Mouse (Mus musculus) kidney, adult 9 months (tissue): ENCODE results near the gene Cgrrf1.

Experiments
- DNase-seq: peaks from one replicate; pipeline ENCODE4 v3.0.0; 2022

The Cgrrf1 gene

DNA sequence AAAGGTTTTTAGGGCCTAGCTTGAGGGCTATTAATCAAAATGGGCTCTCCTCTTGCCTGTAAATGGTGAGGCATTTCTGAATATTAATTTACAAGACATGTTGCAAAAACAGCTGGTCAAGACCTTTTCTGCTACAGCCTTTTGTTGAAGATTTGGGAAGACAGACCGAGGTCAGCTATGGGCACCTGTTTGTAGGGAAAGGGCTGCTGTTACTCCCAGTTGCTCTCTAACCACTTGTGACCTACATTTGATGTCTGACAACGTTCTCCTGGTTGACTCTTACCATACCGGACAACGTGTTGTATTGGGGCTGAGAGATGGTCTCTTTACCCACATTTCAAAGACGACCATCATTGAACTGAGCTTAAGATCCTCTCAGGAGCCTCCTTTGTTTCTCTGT lies 66.0 kb downstream of the Cgrrf1 start:
- no peak for DNase-seq

DNA sequence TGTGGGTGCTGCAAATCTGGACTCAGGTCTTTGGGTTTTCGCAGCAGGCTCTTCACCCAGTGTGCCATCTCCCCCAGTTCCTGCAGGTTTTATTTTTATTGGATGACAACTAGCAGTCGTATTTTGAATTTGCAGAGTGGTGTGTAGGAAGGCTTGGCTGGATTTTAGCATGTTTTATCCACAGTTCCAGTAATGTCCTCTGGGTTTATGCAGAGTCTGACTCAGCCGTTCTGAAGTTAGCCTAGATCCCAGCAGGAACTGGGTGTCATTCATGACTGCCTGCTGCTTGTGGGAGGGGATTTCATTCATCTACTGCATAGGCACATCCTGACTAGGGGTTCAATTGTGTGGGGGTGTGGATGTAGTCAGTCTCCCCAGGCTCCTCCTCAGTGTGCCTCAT lies 66.7 kb downstream of the Cgrrf1 start:
- no peak for DNase-seq

DNA sequence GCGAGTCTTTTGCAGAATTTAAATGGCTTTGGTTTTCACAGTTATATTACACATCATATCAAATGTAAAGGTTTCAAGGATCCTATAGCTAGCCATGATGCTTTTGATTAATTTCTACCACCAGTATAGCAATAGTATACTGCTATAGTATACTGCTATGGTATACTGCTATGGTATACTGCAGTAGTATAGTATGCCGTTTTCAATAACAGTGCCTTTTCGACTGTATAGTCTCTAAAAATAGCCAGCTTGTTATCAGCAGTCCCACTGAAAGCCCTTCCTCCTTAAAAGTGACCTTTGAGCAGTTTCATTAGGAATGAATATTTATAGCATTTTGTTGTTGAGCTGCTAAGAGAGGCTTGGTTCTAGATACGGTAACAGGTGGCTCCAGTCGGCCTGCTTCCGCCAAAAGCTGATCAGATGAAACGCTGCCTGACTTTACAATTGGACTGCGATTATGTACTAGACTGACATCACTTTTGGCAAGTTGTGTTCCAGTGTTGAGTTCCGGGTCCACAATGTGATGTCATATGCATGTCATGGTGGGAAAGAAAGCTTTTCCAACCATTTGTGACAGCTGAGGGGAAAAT lies 70.7 kb downstream of the Cgrrf1 start:
- DNase-seq: no peak
